Mouse (Mus musculus) E14TG2a.4 (cell line): ENCODE measurements at regions not wholly inside any gene's neighbourhood (a gene's known extent, or its start where the extent isn't known, plus 50 kb on each side); places are given as distances from the start of the nearest gene placed in this dataset.

Source experiments
- CTCF ChIP-seq: conservative IDR thresholded peaks from 2 replicates; pipeline ENCODE4 v1.5.1; 2014; ENCODE audit warnings: low read length
- NANOG ChIP-seq: IDR thresholded peaks from 2 replicates; pipeline ENCODE4 v1.6.1; 2014; ENCODE audit warnings: borderline replicate concordance, low read length, mixed read lengths
- POU5F1 ChIP-seq: IDR thresholded peaks from 2 replicates; pipeline ENCODE4 v1.6.1; 2014; ENCODE audit warnings: low read length, borderline replicate concordance

GRCm38 (mm10) chr9:116311364-116311763, 136.2 kb upstream of the Tgfbr2 start:
- TF ChIP-seq CTCF (no peak), NANOG (no peak), POU5F1 (no peak)
